Mouse (Mus musculus) stomach, embryonic 14.5 days (tissue): Measurements from ENCODE around the gene Chek2. TPM values are rescaled to one million over a fixed set of nuclear protein-coding genes. Genes with fewer than 3 reads are reported as not detected.
A peak's percentile ranks its signal among the peaks of the same experiment; 100 is the strongest.

ENCODE experiments used
- ATAC-seq: fragments of 200-750 bp; cut with Nextera tagmentation; 2 replicates; pipeline ENCODE4 v1.8.0; 2017; ENCODE audit warnings: low read depth, moderate TSS enrichment; ENCODE audit not compliant: insufficient number of reproducible peaks, insufficient read depth, low FRiP score
- H3K27ac ChIP-seq: fragments of 300-500 bp; sonication (generic); 2 replicates; pipeline ENCODE4 v1.5.1; 2014; ENCODE audit warnings: mild to moderate bottlenecking, low read length, moderate library complexity, mixed read lengths
- H3K27me3 ChIP-seq: fragments of 300-500 bp; sonication (generic); 2 replicates; pipeline ENCODE4 v1.6.1; 2014; ENCODE audit warnings: low read length, control low read depth, mixed read lengths; ENCODE audit not compliant: control insufficient read depth, insufficient read depth
- H3K36me3 ChIP-seq: fragments of 300-500 bp; sonication (generic); 2 replicates; pipeline ENCODE4 v1.6.1; 2014; ENCODE audit warnings: mild to moderate bottlenecking, control low read depth, low read length, moderate library complexity, mixed read lengths; ENCODE audit not compliant: control insufficient read depth, insufficient read depth
- H3K4me1 ChIP-seq: fragments of 300-500 bp; sonication (generic); 2 replicates; pipeline ENCODE4 v1.6.1; 2014; ENCODE audit warnings: low read length, control low read depth, mixed read lengths; ENCODE audit not compliant: control insufficient read depth, insufficient read depth
- H3K4me2 ChIP-seq: fragments of 300-500 bp; sonication (generic); replicated peaks from 2 replicates; pipeline ENCODE4 v1.6.1; 2014; ENCODE audit warnings: low read depth, low read length, control low read depth
- H3K4me3 ChIP-seq: fragments of 300-500 bp; sonication (generic); 2 replicates; pipeline ENCODE4 v1.5.1; 2014; ENCODE audit warnings: low read depth, low read length, control low read depth
- H3K9ac ChIP-seq: fragments of 300-500 bp; sonication (generic); replicated peaks from 2 replicates; pipeline ENCODE4 v1.6.1; 2014; ENCODE audit warnings: low read depth, mild to moderate bottlenecking, control low read depth, low read length, moderate library complexity, mixed read lengths
- H3K9me3 ChIP-seq: fragments of 300-500 bp; sonication (generic); 2 replicates; pipeline ENCODE4 v1.6.1; 2016; ENCODE audit warnings: low read depth, low read length, control low read depth; ENCODE audit not compliant: control insufficient read depth
- whole genome bisulfite sequencing: fragments of 180-500 bp; shearing (Covaris S2); extraction: QIAGEN DNeasy Blood & Tissue Kit; methylation state at CpG from one replicate; pipeline ENCODE4 v1.1.7; 2014; 5-methylcytosine and 5-hydroxymethylcytosine counted together
- polyA plus RNA-seq: library from polyadenylated mRNA; unstranded; fragments of >200 nt; fragmentation: Nextera tagmentation; extraction: Ambion mirVana; gene quantifications from 2 replicates; pipeline ENCODE4 v1.2.1, GENCODE M21; 2014

Gene Chek2
- 32.1 and 32.9 TPM in 2 replicates for polyA plus RNA-seq

- Histone ChIP-seq H3K27ac (peak within 1 kb of the TSS; percentile 82), H3K4me2 (peak within 1 kb of the TSS; percentile 83), H3K4me1 (peaks cover 7% of the 10 kb centered on the region; the same call in 1 of the 2 replicates), H3K27me3 (no peaks in the 10 kb centered on the region), H3K4me3 (peak within 1 kb of the TSS; percentile 68), H3K36me3 (peaks cover 5% of the 10 kb centered on the region; the same call in 1 of the 2 replicates), H3K9me3 (no peaks in the 10 kb centered on the region), H3K9ac (peak within 1 kb of the TSS; percentile 60)
- under 1% methylated on average over 41 of the region's 41 CpGs for WGBS
- peak; percentile 96 for ATAC-seq
Observed at GRCm38 (mm10) chr5:110839678-110840365, at the start of gene Chek2, which contains the start of gene Hscb. Chek2 (plus strand) TSS chr5:110839979. Hscb (minus strand) TSS chr5:110839777.

GRCm38 (mm10) chr5:110794363-110794762 is 45.4 kb upstream of the Chek2 start:
- H3K9me3 ChIP-seq: no peaks in the 10 kb centered on the region
- no peak overlapping the region for H3K27ac ChIP-seq

GRCm38 (mm10) chr5:110797696-110798095 is 42.1 kb upstream of the Chek2 start:
- whole genome bisulfite sequencing: 74% methylated on average over 4 of the region's 4 CpGs
- ATAC-seq: peak; percentile 29; the same call in 1 of the 2 replicates

More at GRCm38 (mm10) chr5:110794363-110794762, 45.4 kb upstream of the Chek2 start:
- no peak overlapping the region for H3K9ac ChIP-seq
- no peaks in the 10 kb centered on the region for H3K27me3 ChIP-seq
- no peak overlapping the region for H3K4me2 ChIP-seq
- 94% methylated on average over 7 of the region's 7 CpGs for WGBS
- H3K36me3 ChIP-seq: peaks cover 91% of the 10 kb centered on the region
- H3K4me3 ChIP-seq: no peak overlapping the region
- no peak for ATAC-seq
- H3K4me1 ChIP-seq: no peaks in the 10 kb centered on the region

GRCm38 (mm10) chr5:110801036-110801624 is 38.6 kb upstream of the Chek2 start:
- H3K27me3 ChIP-seq: no peaks in the 10 kb centered on the region
- WGBS: 72% methylated on average over 3 of the region's 3 CpGs

More at GRCm38 (mm10) chr5:110797696-110798095, 42.1 kb upstream of the Chek2 start:
- Histone ChIP-seq H3K4me3 (no peak overlapping the region), H3K9ac (no peak overlapping the region), H3K36me3 (peaks cover 75% of the 10 kb centered on the region), H3K27ac (no peak overlapping the region), H3K4me1 (0 out of 2 replicates have a peak, but pooled peaks cover 2% of the 10 kb centered on the region), H3K9me3 (no peaks in the 10 kb centered on the region), H3K27me3 (no peaks in the 10 kb centered on the region), H3K4me2 (no peak overlapping the region)

GRCm38 (mm10) chr5:110802186-110802585 is 37.6 kb upstream of the Chek2 start:
- Histone ChIP-seq H3K4me2 (no peak overlapping the region), H3K9ac (no peak overlapping the region), H3K4me1 (0 out of 2 replicates have a peak, but pooled peaks cover 2% of the 10 kb centered on the region), H3K36me3 (peaks cover 37% of the 10 kb centered on the region), H3K4me3 (no peak overlapping the region), H3K27ac (no peak overlapping the region), H3K9me3 (no peaks in the 10 kb centered on the region), H3K27me3 (no peaks in the 10 kb centered on the region)
- ATAC-seq: no peak
- 77% methylated on average over 4 of the region's 4 CpGs for WGBS

More at GRCm38 (mm10) chr5:110801036-110801624, 38.6 kb upstream of the Chek2 start:
- ATAC-seq: no peak
- no peak overlapping the region for H3K27ac ChIP-seq
- no peaks in the 10 kb centered on the region for H3K9me3 ChIP-seq
- no peak overlapping the region for H3K4me2 ChIP-seq
- no peak overlapping the region for H3K4me3 ChIP-seq
- H3K4me1 ChIP-seq: 0 out of 2 replicates have a peak, but pooled peaks cover 2% of the 10 kb centered on the region
- H3K9ac ChIP-seq: no peak overlapping the region
- peaks cover 41% of the 10 kb centered on the region for H3K36me3 ChIP-seq

- no peak overlapping the region for H3K4me2 ChIP-seq
- no peaks in the 10 kb centered on the region for H3K27me3 ChIP-seq
- ATAC-seq: no peak
- H3K9me3 ChIP-seq: no peaks in the 10 kb centered on the region
- peaks cover 6% of the 10 kb centered on the region for H3K4me1 ChIP-seq
- no peak overlapping the region for H3K27ac ChIP-seq
- H3K36me3 ChIP-seq: peaks cover 37% of the 10 kb centered on the region
- H3K4me3 ChIP-seq: no peak overlapping the region
- no peak overlapping the region for H3K9ac ChIP-seq
Observed at GRCm38 (mm10) chr5:110802809-110803208, 37.0 kb upstream of the Chek2 start.

- 85% methylated on average over 7 of the region's 7 CpGs for WGBS
- Histone ChIP-seq H3K27ac (no peak overlapping the region), H3K36me3 (peaks cover 24% of the 10 kb centered on the region), H3K27me3 (no peaks in the 10 kb centered on the region), H3K9me3 (no peaks in the 10 kb centered on the region), H3K4me3 (no peak overlapping the region), H3K4me2 (no peak overlapping the region), H3K4me1 (peaks cover 15% of the 10 kb centered on the region), H3K9ac (no peak overlapping the region)
- no peak for ATAC-seq
Observed at GRCm38 (mm10) chr5:110804012-110804743, 35.6 kb upstream of the Chek2 start.

GRCm38 (mm10) chr5:110806154-110806553 is 33.6 kb upstream of the Chek2 start:
- H3K9ac ChIP-seq: no peak overlapping the region
- no peak overlapping the region for H3K27ac ChIP-seq
- no peaks in the 10 kb centered on the region for H3K9me3 ChIP-seq
- H3K4me3 ChIP-seq: no peak overlapping the region
- H3K27me3 ChIP-seq: no peaks in the 10 kb centered on the region
- peaks cover 19% of the 10 kb centered on the region for H3K36me3 ChIP-seq
- ATAC-seq: no peak
- peaks cover 15% of the 10 kb centered on the region for H3K4me1 ChIP-seq
- whole genome bisulfite sequencing: 76% methylated on average over 4 of the region's 4 CpGs
- H3K4me2 ChIP-seq: no peak overlapping the region
